Mouse (Mus musculus) spleen, adult 2 months (tissue): Measurements from ENCODE around the gene Bcl7a.

ENCODE experiments used
- CTCF ChIP-seq: fragments of 200-500 bp; IDR thresholded peaks from 2 replicates; pipeline ENCODE4 v1.5.1; 2011; ENCODE audit warnings: mild to moderate bottlenecking, inconsistent platforms; ENCODE audit not compliant: insufficient read depth, insufficient read length, insufficient replicate concordance; ENCODE audit errors: extremely low read depth
- POLR2A ChIP-seq: fragments of 200-500 bp; IDR thresholded peaks from 2 replicates; pipeline ENCODE4 v1.6.1; 2011; ENCODE audit warnings: low read depth, low read length, inconsistent platforms

DNA sequence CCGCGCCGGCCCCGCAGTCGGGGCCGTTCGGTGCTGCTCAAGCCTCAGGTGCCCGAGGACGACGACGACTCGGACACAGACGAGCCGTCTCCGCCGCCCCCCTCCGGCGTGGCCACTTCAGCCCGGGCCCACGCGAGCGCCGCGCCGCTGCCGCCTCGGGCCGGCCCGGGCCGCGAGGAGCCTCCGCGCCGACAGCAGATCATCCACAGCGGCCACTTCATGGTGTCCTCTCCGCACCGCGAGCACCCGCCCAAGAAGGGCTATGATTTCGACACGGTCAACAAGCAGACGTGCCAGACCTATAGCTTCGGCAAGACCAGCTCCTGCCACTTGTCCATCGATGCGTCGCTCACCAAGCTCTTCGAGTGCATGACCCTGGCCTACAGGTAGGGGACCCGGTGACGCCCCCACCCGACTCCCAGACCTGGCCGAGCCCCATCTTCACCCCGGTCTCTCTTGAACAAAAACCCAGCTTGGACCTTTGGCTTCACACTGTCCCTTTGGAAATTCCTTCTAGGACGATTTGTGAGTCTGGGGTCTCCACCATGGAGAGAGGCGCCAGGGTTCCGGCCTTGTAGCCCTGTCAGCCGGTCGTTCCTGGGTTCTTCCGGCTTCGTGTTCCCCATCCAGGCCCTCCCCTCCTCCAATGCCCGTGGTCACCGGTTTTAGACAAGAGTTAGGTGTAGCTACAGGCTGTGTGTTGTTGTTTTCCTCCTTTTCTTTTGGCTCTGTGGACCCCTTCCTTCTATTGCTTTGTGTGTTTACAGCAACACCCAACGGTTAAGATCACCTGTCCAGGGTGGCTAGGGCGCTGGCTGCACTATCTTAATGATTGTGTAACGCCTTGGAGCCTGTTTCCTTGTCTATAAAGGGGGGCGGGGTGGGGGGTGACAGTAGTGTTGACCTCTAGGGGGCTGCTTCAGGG, 51.6 kb downstream of the Bcl7a start:
- TF ChIP-seq POLR2A = no peak
- peak; percentile 8; the same call in 1 of the 2 replicates for TF ChIP-seq CTCF
